Mouse (Mus musculus) ES-CJ7 (cell line): ENCODE data around the gene Vtcn1.

ENCODE experiments used
- DNase-seq: peaks from one replicate; pipeline ENCODE4 v3.0.0; 2011; ENCODE audit warnings: low read depth, low spot score

Gene Vtcn1

GRCm38 (mm10) chr3:100920611-100921140 is 95.4 kb downstream of the Vtcn1 start:
- no peak for DNase-seq

DNA sequence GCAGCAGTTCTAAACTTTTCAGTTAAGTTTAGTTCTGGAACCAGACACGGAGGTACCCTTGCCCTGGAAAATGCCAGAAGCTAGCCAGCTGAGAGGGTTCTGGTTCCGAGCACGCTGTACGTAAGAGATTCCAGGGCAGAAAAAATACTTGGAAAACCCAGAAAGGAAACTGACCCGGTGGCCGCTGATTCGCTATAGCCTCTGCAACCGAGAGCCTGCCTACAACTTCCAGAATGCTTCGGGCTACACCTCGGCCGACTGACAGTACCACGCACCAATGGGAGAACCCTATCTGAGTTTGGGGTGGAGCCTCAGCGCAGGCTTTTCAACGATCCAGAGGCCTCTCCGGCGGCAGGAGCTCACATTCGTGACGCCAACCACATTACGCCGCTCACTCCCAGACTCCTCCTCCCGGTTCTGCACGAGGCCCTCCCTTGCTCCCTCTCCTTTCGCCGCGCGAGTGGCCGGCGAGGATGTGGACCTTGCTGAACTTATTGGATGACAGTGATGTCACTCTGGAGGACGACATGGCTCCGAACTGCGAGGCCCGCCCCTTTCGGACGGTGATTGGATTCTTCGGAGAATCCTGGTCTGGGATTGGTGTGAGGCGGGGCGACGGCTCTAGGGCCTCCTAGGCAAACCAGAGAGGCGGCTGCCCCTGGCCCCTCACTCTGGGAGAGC is 96.7 kb downstream of the Vtcn1 start, which contains the start of gene Trim45:
Trim45 (plus strand) TSS at position 378 of the 681 bp plus-strand sequence.
- peak; percentile 99 for DNase-seq

- no peak for DNase-seq
Measured at GRCm38 (mm10) chr3:100922506-100923375, 97.5 kb downstream of the Vtcn1 start.

- DNase-seq, result no peak
Measured at GRCm38 (mm10) chr3:100924065-100924732, 98.9 kb downstream of the Vtcn1 start.

DNA sequence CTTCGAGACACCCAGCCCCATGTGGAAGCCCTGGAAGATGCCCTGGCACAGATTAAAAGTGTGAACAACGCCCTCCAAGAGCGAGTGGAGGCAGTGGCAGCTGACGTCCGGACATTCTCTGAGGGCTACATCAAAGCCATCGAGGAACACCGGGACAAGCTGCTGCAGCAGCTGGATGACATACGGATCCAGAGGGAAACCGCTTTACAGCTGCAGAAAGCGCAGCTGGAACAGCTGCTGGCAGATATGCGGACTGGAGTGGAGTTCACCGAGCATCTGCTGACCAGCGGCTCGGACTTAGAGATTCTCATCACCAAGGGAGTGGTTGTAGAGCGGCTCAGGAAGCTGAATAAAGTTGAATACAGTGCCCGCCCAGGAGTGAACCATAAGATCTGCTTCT is 99.9 kb downstream of the Vtcn1 start:
- no peak for DNase-seq

GRCm38 (mm10) chr3:100931332-100932076 is 106.2 kb downstream of the Vtcn1 start:
- no peak for DNase-seq

DNA sequence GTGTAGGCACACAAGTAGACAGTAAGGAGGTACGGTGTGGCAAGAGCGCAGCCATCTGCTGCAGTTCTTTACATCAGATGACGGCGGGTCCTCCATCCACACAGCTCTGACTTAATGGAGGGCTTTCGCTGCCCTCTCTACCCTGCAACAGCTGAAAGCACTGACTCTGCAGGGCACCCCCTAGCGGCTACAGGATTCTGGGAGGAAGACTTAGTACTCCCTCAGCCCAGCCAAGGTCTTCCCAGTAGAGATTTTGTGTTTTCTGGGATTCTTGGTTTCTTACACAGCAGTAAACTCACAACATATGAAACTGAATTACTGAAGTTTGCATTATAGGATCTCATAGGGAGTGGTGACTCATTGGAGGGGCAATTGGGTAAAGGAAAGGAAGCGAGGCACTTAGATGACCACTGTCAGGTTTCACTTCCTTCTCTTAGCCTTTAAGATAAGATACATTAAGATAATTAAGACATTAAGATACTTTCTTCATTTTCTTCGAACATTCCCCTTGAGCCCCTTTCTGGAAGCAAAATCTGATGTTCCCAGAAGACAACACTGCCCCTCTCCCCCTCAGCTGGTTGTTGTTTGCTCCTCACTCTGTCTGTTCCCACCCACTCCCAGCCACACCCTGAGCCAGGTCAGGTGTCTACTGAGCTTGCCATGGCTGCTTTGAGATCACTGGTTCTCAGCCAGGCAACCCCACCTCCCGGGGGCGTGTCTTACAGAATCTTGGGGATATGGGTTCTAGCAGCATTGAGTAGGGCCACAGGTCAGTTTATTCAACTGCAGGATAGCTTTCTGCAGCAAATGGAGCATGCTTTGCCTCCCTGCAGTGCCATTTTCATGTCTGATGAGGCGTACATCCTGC is 107.1 kb downstream of the Vtcn1 start:
- peak; percentile 81 for DNase-seq

DNA sequence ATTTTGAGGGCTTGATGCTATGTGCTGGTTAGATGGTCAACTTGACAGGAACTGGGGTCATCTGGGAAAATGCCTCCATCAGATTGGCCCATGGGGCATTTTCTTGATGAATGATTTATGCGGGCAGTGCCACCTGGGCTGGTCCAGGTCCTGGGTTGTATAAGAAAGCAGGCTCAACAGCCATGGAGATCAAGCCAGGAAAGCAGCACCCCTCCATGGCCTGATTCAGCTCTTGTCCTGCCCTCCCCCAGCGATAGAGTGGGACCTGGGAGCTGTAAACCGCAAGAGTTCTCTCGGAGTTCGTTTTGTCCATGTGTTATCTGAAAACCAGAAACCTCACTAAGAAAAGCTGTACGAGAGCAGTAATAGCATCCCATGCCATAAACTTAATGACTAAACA is 110.3 kb downstream of the Vtcn1 start:
- DNase-seq, result no peak

DNA sequence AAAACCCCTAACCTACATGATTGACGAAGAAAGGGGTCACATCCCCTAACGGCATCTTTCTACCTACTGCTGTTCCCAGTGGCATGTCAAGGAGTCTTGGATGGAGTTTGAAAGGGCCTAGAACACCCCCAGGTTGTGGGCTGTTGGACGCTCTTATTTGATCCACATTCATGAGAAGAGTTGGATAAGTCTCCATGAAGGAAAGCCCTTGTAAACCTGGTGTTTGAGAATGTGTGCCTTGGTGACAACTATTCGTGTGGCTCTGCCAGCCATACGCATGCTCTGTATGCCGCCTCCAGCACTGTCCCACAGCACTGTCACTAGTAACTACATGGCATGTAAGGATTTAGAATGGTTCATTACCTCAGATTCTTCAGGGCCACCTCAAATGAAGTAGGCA is 110.9 kb downstream of the Vtcn1 start:
- DNase-seq, result no peak

- DNase-seq, result no peak
Measured at GRCm38 (mm10) chr3:100938211-100938610, 113.0 kb downstream of the Vtcn1 start.

DNA sequence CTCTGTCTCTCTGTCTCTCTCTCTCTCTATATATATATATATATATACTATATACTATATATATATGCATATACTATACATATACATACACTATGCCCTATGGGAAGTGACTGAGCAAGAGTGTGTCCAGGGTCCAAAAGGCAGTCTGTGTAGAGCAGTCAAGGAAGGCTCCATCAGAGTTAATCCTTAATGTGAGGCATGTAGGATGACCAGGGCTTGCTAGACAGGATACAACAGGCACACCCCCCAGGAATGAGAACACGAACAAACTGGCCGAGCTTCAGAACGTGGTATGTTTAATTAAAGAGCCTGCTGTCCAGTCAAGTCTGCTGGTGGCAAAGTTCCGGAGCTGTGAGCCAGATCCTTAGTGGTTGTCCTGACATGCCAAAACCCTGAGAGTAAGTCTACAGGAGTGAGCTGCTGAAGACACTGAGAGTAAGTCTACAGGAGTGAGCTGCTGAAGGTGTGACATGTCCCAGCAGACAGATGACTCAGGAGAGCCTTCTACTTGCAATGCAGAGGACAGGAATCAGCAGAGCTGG is 115.3 kb downstream of the Vtcn1 start:
- no peak for DNase-seq
